Mouse (Mus musculus) stomach, embryonic 16.5 days (tissue): ENCODE results near the gene Kmt2d. TPM values are rescaled to one million over a fixed set of nuclear protein-coding genes. Genes with fewer than 3 reads are reported as not detected.
A peak's percentile ranks its signal among the peaks of the same experiment; 100 is the strongest.
"Not testable (repeated sequence)": the region's sequence is repeated elsewhere in the genome, so short reads cannot be mapped to it uniquely, and the experiment has no call there.

ENCODE experiments used
- ATAC-seq: fragments of 200-750 bp; cut with Nextera tagmentation; 2 replicates; pipeline ENCODE4 v1.8.0; 2017; ENCODE audit warnings: moderate number of reproducible peaks, moderate TSS enrichment; ENCODE audit not compliant: insufficient read depth, low FRiP score
- H3K27ac ChIP-seq: fragments of 300-500 bp; sonication (generic); 2 replicates; pipeline ENCODE4 v1.5.1; 2014; ENCODE audit warnings: low read length
- H3K27me3 ChIP-seq: fragments of 300-500 bp; sonication (generic); 2 replicates; pipeline ENCODE4 v1.6.1; 2014; ENCODE audit warnings: low read length, control low read depth, mixed read lengths; ENCODE audit not compliant: control insufficient read depth, insufficient read depth
- H3K36me3 ChIP-seq: fragments of 300-500 bp; sonication (generic); 2 replicates; pipeline ENCODE4 v1.6.1; 2014; ENCODE audit warnings: low read length; ENCODE audit not compliant: control insufficient read depth, insufficient read depth
- H3K4me1 ChIP-seq: fragments of 300-500 bp; sonication (generic); 2 replicates; pipeline ENCODE4 v1.6.1; 2014; ENCODE audit warnings: low read length, control low read depth, mixed read lengths; ENCODE audit not compliant: control insufficient read depth, insufficient read depth
- H3K4me2 ChIP-seq: fragments of 300-500 bp; sonication (generic); 2 replicates; pipeline ENCODE4 v1.6.1; 2014; ENCODE audit warnings: low read depth, low read length, mixed read lengths
- H3K4me3 ChIP-seq: fragments of 300-500 bp; sonication (generic); replicated peaks from 2 replicates; pipeline ENCODE4 v1.5.1; 2014; ENCODE audit warnings: mild to moderate bottlenecking, low read length
- H3K9ac ChIP-seq: fragments of 300-500 bp; sonication (generic); 2 replicates; pipeline ENCODE4 v1.6.1; 2014; ENCODE audit warnings: low read length
- H3K9me3 ChIP-seq: fragments of 300-500 bp; sonication (generic); replicated peaks from 2 replicates; pipeline ENCODE4 v1.6.1; 2016; ENCODE audit warnings: low read length, control low read depth; ENCODE audit not compliant: control insufficient read depth
- WGBS: fragments of 180-500 bp; shearing (Covaris S2); extraction: QIAGEN DNeasy Blood & Tissue Kit; methylation state at CpG from one replicate; pipeline ENCODE4 v1.1.7; 2014; 5-methylcytosine and 5-hydroxymethylcytosine counted together
- polyA plus RNA-seq: library from polyadenylated mRNA; unstranded; fragments of >200 nt; fragmentation: Nextera tagmentation; extraction: Ambion mirVana; gene quantifications from 2 replicates; pipeline ENCODE4 v1.2.1, GENCODE M21; 2015

The Kmt2d gene
- 10.1 and 11.4 TPM in 2 replicates for polyA plus RNA-seq

- peak; percentile 67 for ATAC-seq
- H3K4me2 ChIP-seq = peak within 1 kb of the TSS; percentile 98
- no peaks in the 10 kb centered on the region for H3K27me3 ChIP-seq
- H3K4me1 ChIP-seq = peaks cover 30% of the 10 kb centered on the region
- H3K4me3 ChIP-seq = peak within 1 kb of the TSS; percentile 95
- under 1% methylated on average over 87 of the region's 94 CpGs for WGBS
- H3K9ac ChIP-seq = peak within 1 kb of the TSS; percentile 100
- H3K9me3 ChIP-seq = no peaks in the 10 kb centered on the region
- H3K36me3 ChIP-seq = peaks cover 4% of the 10 kb centered on the region
- H3K27ac ChIP-seq = peak within 1 kb of the TSS; percentile 98
Measured at GRCm38 (mm10) chr15:98871070-98871915, at the start of gene Kmt2d. TSS of gene Kmt2d (minus strand) at chr15:98871204.

GRCm38 (mm10) chr15:98918499-98918895, 47.5 kb upstream of the Kmt2d start:
- not testable (repeated sequence) for H3K36me3 ChIP-seq, H3K9me3 ChIP-seq, H3K27me3 ChIP-seq, H3K4me1 ChIP-seq, ATAC-seq
- Histone ChIP-seq H3K9ac (peak overlapping the region; percentile 70), H3K4me2 (peak overlapping the region; percentile 68), H3K4me3 (peak overlapping the region; percentile 75), H3K27ac (peak overlapping the region; percentile 81)
- 19% methylated on average over 8 of the region's 8 CpGs for WGBS

DNA sequence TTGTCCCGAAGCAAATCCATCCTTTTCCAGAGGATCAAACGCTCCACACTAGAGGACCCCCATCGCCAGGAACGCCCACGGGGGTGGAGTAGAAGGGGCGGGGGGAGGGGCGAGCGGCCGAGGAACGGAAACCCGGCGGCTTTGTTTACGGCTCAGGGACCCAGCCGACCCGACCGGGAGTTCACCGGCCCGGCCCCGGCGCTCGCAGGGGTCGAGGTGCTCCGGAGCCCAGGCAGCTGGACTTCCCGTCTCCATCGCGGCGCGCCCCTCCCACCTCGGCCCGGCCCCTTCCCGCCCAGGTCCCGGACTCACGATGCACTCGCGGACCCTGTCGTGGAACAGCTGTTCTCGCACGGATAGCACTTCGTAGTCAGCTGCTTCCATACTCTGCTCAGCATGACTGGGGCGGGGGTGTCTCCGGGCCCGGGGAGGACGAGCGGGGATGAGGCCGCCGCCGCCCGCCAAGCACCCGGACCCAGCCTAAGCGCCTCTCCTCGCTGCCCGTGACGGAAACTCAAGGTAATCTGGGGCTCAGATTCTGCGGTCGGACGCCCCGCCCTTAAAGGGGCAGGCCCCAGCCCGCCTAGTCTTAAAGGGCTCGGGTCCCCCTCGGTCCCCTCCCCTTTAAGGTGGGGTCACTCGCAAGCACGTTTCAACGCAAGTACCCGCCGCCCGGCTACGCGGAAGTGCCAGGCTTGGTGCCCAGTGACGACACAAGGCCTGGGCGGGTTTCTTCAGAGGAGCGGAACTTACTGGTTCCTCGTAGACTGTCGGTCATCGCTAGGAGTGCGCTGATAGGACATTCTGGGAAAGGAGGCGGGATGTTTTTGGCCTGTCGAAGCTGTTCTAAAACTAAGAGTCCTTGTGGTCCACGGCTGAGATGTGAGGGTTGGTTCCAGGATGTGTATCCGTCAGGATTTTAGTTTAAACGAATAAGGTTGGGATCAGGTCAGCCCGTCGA, 46.8 kb upstream of the Kmt2d start, which contains the start of gene Lmbr1l:
TSS of gene Lmbr1l (minus strand) at position 694 of the 961 bp plus-strand sequence.
- Histone ChIP-seq H3K27ac (peak within 1 kb of the TSS; percentile 93), H3K9ac (peak within 1 kb of the TSS; percentile 85), H3K4me1 (peaks cover 9% of the 10 kb centered on the region), H3K36me3 (no peaks in the 10 kb centered on the region), H3K27me3 (no peaks in the 10 kb centered on the region), H3K9me3 (no peaks in the 10 kb centered on the region), H3K4me2 (peak within 1 kb of the TSS; percentile 74), H3K4me3 (peak within 1 kb of the TSS; percentile 75)
- ATAC-seq = peak; percentile 99
- WGBS = under 1% methylated on average over 82 of the region's 82 CpGs

DNA sequence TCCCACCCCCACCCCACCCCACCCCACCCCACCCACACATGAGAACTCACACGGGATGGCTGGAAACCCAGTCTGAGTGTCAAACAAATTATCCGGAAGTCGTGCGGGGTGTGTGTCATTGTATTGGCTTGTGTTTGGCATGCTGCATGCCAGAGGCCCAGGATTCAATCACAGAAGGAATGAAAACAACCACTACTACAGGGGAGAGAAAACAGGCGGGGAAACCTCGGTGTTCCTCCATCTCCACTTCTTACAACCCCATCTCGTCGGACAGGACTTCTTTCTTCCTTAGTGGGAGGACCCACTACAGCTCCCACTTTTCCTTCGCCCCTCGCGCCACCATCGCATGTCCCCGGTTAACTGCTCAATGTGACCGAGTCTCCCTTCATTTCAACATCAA, 46.1 kb upstream of the Kmt2d start:
- no peaks in the 10 kb centered on the region for H3K9me3 ChIP-seq
- H3K4me2 ChIP-seq = peak overlapping the region; percentile 74
- H3K27ac ChIP-seq = peak overlapping the region; percentile 93
- no peaks in the 10 kb centered on the region for H3K36me3 ChIP-seq
- peak overlapping the region; percentile 75 for H3K4me3 ChIP-seq
- peak overlapping the region; percentile 85 for H3K9ac ChIP-seq
- WGBS = under 1% methylated on average over 14 of the region's 14 CpGs
- no peaks in the 10 kb centered on the region for H3K27me3 ChIP-seq
- no peak for ATAC-seq
- peaks cover 9% of the 10 kb centered on the region for H3K4me1 ChIP-seq

DNA sequence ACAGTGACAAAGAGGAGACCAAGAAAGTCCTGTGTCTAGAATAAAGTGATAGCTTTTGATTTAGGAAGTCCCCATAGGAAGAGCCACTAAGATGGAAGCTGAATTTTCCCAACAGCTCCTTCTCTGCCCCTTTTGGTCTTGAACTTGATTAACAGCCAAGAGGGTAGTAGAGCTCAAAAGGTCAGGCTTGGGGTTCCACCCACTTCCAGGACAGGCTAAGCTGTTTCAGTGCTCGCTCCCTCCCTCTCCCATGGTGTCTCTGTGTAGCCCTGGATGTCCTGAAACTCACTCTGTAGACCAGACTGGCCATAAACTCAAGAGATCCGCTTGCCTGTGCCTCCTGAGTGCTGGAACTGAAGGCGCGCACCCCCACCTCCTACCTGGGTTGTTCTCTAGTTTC, 45.0 kb upstream of the Kmt2d start:
- H3K4me1 ChIP-seq = peaks cover 9% of the 10 kb centered on the region
- peak overlapping the region; percentile 74; the same call in 1 of the 2 replicates for H3K4me2 ChIP-seq
- H3K9ac ChIP-seq = peak overlapping the region; percentile 85
- 92% methylated on average over 4 of the region's 4 CpGs for WGBS
- H3K4me3 ChIP-seq = no peak overlapping the region
- no peak overlapping the region for H3K27ac ChIP-seq
- no peaks in the 10 kb centered on the region for H3K9me3 ChIP-seq
- no peaks in the 10 kb centered on the region for H3K27me3 ChIP-seq
- ATAC-seq = no peak
- no peaks in the 10 kb centered on the region for H3K36me3 ChIP-seq

DNA sequence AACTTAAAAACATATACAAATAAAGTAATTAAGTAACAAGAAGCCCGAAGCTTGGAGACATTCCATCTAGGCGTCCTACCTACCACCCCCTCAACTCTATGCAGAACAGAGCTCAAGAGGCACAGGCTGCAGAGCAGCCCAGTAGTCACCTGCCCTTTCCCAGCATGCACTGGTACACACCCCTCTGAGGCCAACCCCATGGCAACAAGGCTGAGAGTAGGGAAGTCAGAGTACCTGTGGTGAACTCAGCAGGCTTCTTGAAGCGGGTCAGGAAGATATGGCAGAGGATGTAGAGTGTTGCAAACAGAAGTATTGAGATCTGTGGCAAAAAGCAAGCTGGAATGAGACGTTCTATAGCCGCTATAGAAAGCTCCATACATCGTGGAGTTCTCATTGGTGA, 43.9 kb upstream of the Kmt2d start:
- no peak overlapping the region for H3K4me3 ChIP-seq
- 90% methylated on average over 6 of the region's 6 CpGs for WGBS
- no peak overlapping the region for H3K4me2 ChIP-seq
- H3K27me3 ChIP-seq = no peaks in the 10 kb centered on the region
- H3K27ac ChIP-seq = no peak overlapping the region
- no peak for ATAC-seq
- no peaks in the 10 kb centered on the region for H3K9me3 ChIP-seq
- H3K36me3 ChIP-seq = no peaks in the 10 kb centered on the region
- H3K9ac ChIP-seq = no peak overlapping the region
- peaks cover 9% of the 10 kb centered on the region for H3K4me1 ChIP-seq

GRCm38 (mm10) chr15:98904692-98905091, 33.7 kb upstream of the Kmt2d start:
- no peaks in the 10 kb centered on the region for H3K27me3 ChIP-seq
- 27% methylated on average over 10 of the region's 10 CpGs for WGBS
- no peak overlapping the region for H3K4me3 ChIP-seq
- no peak overlapping the region for H3K27ac ChIP-seq
- H3K9ac ChIP-seq = no peak overlapping the region
- ATAC-seq = no peak
- peaks cover 10% of the 10 kb centered on the region; the same call in 1 of the 2 replicates for H3K36me3 ChIP-seq
- H3K4me2 ChIP-seq = no peak overlapping the region
- no peaks in the 10 kb centered on the region for H3K4me1 ChIP-seq
- no peaks in the 10 kb centered on the region for H3K9me3 ChIP-seq

DNA sequence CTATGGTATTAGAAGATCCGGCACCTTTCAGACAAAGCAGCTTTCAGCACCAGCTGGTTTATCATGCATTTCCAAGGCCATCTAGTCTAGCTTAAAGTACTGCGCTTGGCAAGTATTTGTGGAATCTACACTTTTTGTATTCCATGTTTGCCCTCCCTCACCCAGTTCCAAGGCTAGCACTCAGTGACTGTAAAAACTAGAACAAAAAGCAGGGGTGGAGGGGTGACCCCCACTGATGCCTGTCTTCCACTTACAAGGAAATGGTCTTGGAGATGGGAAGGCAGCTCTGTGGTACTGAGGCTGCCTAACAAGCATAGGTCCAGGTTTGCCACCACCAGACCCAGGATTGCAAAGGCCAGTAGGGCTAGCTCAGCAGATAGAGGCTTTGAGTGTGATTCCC, 31.6 kb upstream of the Kmt2d start:
- Histone ChIP-seq H3K27ac (no peak overlapping the region), H3K36me3 (peaks cover 10% of the 10 kb centered on the region; the same call in 1 of the 2 replicates), H3K9ac (no peak overlapping the region), H3K9me3 (no peaks in the 10 kb centered on the region), H3K4me3 (no peak overlapping the region), H3K4me1 (peaks cover 9% of the 10 kb centered on the region), H3K27me3 (peaks cover 19% of the 10 kb centered on the region), H3K4me2 (no peak overlapping the region)
- WGBS = 75% methylated on average over 2 of the region's 2 CpGs
- ATAC-seq = no peak
